Mouse (Mus musculus): ENCODE data around the gene Rpl36al. TPM values are rescaled to one million over a fixed set of nuclear protein-coding genes. Genes with fewer than 3 reads are reported as not detected.
A peak's percentile ranks its signal among the peaks of the same experiment; 100 is the strongest.

Rpl36al gene
- polyA plus RNA-seq (2012; rRNA removed) = 318 and 320 TPM in 2 replicates

DNA sequence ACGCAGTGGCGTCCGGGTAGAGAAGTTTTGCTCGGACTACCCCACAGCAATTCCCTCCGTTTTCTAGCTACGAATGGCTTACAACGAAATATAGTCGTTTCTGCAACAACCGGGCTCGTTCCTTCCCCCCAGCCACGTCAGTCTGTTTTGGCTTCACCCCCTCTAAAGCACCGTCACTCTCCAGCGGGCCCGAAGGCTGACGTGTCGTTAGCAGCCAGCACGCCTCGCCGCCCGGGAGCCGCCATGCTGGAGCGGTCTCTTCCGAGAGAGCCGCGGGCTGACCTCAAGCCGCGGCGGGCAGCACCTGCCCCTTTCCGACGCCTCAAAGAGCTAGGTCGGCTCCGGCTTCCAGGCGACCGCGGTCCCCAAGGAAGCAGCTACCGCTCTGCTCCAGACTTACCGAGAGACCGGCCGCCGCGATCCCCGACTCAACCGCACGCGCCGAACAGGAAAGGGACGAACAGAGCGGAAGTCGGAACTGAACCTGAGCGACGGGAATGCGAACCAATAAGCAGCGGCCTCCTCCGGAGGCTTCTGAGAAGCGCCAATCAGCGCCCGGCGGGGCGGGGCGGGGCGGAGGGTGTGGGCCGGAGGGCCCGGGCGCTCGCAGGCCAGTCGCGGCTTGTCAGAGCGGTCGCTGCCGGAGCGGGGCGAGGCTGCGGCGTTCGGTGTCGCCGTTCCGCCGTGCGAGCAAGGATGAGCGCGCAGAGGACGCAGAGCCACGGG lies at the start of gene Rpl36al, which contains the start of gene Mgat2:
Gene Rpl36al, minus strand, starts transcription at position 501 of the 726 bp plus-strand sequence.
Gene Mgat2, plus strand, starts transcription at position 575 of the 726 bp plus-strand sequence.
- DNase-seq (ENCODE audit: low read depth) = peak; percentile 99
- peak; percentile 100 for TF ChIP-seq POLR2A (IDR thresholded peaks at IDR 0.05; ENCODE audit: borderline replicate concordance, extremely low read depth, insufficient read depth, insufficient read length, poor library complexity, severe bottlenecking)
- TF ChIP-seq CTCF (IDR thresholded peaks at IDR 0.05; ENCODE audit: borderline replicate concordance, extremely low read depth, insufficient read depth, insufficient read length) = no peak

DNA sequence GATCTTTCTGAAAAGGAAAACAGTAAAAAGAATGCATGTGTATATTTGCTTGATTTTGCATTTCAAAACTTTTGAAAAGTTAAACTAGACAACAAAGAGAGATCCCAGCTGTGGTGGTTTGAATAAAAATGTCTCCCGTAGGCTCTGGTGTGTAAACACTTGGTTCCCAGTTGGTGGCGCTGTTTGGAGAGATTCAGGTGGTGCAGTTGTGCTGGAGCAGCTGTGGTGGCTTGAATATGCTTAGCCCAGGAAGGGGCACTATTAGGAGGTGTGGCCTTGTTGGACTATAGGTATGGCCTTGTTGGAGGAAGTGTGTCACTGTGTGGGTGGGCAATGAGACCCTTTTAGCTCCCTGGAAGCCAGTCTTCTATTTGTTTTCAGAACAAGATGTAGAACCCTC lies 45.4 kb upstream of the Rpl36al start:
- no peak for TF ChIP-seq CTCF (IDR thresholded peaks at IDR 0.05; ENCODE audit: borderline replicate concordance, extremely low read depth, insufficient read depth, insufficient read length)
- TF ChIP-seq POLR2A (IDR thresholded peaks at IDR 0.05; ENCODE audit: borderline replicate concordance, extremely low read depth, insufficient read depth, insufficient read length, poor library complexity, severe bottlenecking) = no peak
- DNase-seq (ENCODE audit: low read depth) = no peak

DNA sequence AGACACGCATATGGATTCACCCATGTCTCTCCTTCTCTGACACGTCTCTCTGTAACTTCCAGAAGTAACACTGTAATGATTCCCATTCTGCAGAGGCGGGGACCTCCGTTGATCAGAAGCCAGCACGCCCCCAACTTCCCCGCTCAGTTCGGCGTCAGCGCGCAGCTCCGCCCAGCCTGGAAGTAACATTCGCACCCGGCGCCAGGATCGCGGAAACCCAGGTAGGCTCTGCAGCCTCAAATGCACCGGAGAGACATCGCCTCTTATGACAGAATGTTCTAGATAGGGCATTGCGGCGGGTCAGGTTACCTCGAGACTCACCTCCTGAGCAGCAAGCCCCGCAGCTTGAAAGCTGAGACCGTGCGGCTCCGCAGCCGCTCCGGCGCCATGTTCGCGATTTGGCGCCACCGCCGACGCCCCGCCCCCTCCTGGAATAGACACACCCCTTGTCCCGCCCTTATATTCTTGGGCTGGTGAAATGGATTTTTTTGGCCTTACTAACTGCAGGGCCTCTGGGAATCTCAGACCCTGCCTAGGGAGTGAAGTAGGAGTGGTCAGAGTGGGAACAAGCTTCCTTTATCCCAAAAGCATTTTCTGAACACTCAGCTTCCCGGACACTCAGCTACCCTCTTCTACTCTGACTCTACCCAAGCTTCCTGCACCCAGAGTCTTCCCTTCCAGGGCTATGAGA lies 44.0 kb upstream of the Rpl36al start, which contains the start of gene Pole2:
Gene Pole2, minus strand, starts transcription at position 420 of the 691 bp plus-strand sequence.
- DNase-seq (ENCODE audit: low read depth) = peak; percentile 92
- peak; percentile 55; the same call in 1 of the 2 replicates for TF ChIP-seq POLR2A (IDR thresholded peaks at IDR 0.05; ENCODE audit: borderline replicate concordance, extremely low read depth, insufficient read depth, insufficient read length, poor library complexity, severe bottlenecking)
- no peak for TF ChIP-seq CTCF (IDR thresholded peaks at IDR 0.05; ENCODE audit: borderline replicate concordance, extremely low read depth, insufficient read depth, insufficient read length)

DNA sequence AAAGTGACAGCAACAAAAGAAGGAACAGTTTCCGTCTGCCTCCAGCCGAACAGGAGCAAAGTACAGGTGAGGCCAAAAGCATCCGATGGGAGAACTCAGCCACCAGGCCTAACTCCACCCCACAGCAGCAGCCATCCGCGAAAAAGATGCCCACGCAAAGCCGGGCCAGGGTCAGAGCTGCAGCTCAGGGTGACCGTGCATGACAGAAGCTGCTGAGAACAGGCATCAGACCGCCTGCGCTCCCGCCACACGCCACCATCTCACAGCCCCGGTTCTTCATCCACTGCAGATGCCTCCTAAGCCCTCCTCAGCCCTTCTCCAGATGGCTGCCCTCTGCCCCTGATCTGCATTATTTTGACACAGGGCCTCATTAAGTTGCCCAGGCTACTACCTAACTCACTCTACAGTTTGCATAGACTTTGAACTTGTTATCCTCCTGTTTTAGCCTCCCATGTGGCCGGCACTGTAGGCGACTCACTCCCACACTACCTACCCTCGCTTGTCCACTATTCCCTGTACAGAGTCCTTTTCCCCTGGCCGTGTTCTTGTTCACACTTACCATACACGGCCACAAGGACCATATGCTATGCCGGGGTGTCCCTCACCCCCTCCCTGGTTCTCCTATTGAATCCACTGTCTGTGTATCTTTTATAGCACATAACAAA lies 36.9 kb upstream of the Rpl36al start:
- no peak for TF ChIP-seq POLR2A (IDR thresholded peaks at IDR 0.05; ENCODE audit: borderline replicate concordance, extremely low read depth, insufficient read depth, insufficient read length, poor library complexity, severe bottlenecking)
- TF ChIP-seq CTCF (IDR thresholded peaks at IDR 0.05; ENCODE audit: borderline replicate concordance, extremely low read depth, insufficient read depth, insufficient read length) = no peak

DNA sequence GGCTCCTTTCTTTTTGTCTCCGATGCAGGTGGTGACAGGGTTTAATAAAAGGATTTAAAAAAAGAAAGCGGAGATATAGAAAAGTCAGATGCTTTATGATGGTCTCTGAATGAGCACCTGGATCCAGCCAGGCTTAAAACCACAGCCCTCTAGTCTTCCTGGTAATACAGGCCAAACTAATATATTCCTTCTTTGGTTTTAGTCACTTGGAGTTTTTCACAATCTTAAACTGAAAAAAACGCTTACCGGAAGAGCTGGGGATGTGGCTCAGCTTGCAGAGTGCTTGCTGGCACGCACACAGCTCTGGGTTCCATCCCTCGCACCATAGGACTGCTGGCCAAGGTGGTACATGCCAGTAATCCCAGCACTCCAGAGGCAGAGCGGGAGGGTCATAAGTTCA lies 32.7 kb upstream of the Rpl36al start:
- no peak for DNase-seq (ENCODE audit: low read depth)
- no peak for TF ChIP-seq CTCF (IDR thresholded peaks at IDR 0.05; ENCODE audit: borderline replicate concordance, extremely low read depth, insufficient read depth, insufficient read length)

More for the DNA sequence above, 36.9 kb upstream of the Rpl36al start:
- no peak for DNase-seq (ENCODE audit: low read depth)

DNA sequence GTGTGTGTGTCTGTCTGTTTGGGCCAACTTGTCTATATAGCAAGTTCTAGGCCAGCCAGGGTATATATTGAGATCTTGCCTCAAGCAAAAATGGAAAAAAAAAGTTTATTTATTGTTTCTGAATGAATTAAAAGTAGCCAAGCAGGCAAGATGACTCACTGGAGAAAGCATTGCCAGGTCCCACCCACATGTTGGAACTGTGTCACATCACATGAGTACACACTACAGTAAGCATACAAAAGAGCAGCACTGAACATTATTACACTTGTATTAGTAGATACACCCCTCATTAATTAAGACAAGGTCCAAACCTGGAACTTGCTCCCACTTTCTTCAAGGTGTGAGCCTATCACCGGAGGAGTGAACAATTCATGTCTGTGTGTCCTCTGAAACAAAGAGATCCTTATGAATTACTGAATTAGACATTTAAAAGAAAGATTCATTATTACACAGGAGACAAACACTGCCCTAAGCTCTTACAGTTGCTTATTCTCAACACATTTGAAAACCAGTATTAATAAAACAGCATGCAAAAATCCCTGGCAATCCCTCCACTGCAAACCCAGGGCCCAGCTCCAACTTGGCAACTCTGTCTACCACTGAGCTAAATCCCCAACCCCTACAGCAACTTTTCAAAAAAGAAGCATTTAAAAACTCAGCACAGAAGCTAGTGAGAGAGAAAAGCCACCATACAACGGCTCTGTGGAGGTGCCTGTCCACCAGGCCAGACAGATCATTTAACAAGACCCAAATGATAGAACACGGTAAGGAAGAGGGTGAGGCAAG lies 31.3 kb upstream of the Rpl36al start:
- peak; percentile 49 for DNase-seq (ENCODE audit: low read depth)
- TF ChIP-seq POLR2A (IDR thresholded peaks at IDR 0.05; ENCODE audit: borderline replicate concordance, extremely low read depth, insufficient read depth, insufficient read length, poor library complexity, severe bottlenecking) = no peak

DNA sequence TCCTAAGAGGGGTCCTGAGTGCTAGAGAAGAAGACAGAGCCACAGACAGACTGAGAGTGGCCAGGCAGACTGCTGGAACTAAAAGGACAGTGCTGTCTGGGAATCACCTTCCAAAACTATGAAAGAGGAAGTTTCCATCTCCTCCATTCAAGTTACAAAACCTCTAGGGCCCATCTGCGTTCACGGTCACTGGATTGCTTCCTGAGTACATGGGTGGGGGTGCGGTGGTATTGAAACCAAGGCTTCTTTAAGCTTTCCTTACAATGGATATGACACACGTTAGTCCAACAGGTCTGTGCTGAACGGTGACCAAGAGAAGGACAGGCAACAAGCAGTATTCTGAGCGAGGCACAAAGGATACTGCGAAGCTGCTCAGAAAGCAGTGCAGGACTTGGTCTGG lies 30.5 kb upstream of the Rpl36al start:
- DNase-seq (ENCODE audit: low read depth) = no peak
- no peak for TF ChIP-seq CTCF (IDR thresholded peaks at IDR 0.05; ENCODE audit: borderline replicate concordance, extremely low read depth, insufficient read depth, insufficient read length)
- no peak for TF ChIP-seq POLR2A (IDR thresholded peaks at IDR 0.05; ENCODE audit: borderline replicate concordance, extremely low read depth, insufficient read depth, insufficient read length, poor library complexity, severe bottlenecking)

DNA sequence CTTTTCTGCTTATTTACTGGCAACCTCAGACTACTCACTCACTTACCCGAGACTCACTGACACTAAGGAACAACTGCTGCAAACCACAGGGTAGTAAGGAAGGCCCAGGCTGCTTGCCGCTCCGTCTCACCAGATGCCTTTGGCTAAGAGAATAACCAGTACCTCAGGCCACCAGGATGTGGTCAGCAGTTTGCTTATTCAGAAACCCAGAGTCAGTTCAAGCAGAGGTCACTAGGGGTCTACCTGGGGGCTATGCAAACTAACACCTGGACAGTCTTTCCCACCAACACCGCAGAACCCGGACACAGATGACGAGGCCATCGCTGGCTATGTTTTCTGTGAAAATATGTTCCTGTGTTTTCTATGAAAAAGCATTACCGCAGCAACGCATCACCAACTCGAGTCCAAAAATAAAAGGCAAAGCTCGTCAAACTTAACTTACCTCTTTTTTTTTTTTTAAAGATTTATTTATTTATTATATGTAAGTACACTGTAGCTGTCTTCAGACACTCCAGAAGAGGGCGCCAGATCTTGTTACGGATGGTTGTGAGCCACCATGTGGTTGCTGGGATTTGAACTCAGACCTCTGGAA lies 29.4 kb upstream of the Rpl36al start:
- TF ChIP-seq POLR2A (IDR thresholded peaks at IDR 0.05; ENCODE audit: borderline replicate concordance, extremely low read depth, insufficient read depth, insufficient read length, poor library complexity, severe bottlenecking) = no peak
- TF ChIP-seq CTCF (IDR thresholded peaks at IDR 0.05; ENCODE audit: borderline replicate concordance, extremely low read depth, insufficient read depth, insufficient read length) = no peak

DNA sequence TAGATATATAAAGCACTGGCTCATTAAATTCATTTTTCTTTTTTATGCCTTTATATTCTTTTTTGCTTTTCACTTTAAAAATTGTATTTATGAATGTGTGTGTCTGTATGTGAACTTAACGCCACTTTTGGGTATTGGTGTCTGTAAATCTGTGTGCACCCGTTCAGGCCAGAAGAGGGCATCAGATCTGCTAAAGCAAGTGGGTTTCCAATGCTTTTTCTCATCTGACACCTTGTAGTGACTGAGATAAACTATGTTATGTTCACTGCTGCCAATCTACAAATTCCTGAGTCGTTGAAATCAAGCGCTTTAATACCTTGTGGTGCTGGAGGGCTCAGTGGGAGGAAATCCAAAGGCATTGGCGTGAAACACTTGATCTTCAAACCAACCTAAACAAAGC lies 27.2 kb upstream of the Rpl36al start:
- peak; percentile 51; the same call in 1 of the 2 replicates for TF ChIP-seq CTCF (IDR thresholded peaks at IDR 0.05; ENCODE audit: borderline replicate concordance, extremely low read depth, insufficient read depth, insufficient read length)
- no peak for TF ChIP-seq POLR2A (IDR thresholded peaks at IDR 0.05; ENCODE audit: borderline replicate concordance, extremely low read depth, insufficient read depth, insufficient read length, poor library complexity, severe bottlenecking)
- peak; percentile 60 for DNase-seq (ENCODE audit: low read depth)

More for the DNA sequence above, 29.4 kb upstream of the Rpl36al start:
- DNase-seq (ENCODE audit: low read depth) = no peak

DNA sequence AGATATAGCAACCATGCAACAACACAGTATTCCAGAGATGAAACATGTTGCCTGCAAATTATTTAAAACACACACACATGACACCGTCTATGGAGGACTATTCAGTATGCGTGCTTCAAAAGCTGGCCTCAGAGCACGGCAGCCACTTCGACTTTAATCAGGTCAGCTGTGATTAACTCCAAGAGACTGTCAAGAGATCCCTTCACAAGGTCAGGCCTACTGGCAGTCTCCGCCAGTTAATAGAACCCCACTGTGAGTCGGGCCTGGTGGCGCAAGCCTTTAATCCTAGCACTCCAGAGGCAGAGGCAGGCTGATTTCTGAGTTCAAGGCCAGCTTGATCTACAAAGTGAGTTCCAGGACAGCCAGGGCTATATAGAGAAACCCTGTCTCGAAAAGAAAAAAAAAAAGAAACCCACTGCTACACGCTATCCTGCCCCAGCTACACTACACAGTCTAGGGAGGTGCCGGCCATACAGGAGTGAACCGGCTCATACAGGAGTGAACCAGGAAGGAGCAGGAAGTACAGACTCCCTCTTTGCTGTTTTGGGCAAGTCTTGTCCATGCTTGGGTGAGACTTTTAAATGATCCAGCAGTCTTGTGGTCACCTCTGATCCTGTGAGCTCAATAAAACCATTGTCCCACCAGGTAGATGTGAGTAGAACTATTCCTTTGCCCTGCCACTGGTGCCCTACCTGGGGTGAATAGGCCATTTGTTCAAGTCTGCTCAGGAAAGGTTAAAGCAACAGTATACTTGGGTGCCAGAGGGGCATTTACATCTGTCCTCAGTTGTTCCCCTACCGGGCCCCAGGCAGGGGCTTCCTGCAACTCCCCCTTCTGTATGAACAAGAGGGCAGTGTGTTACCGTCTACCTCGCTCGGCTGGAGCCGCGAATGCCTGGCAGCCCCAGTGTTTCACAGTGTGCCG lies 26.4 kb upstream of the Rpl36al start:
- DNase-seq (ENCODE audit: low read depth) = no peak
- TF ChIP-seq CTCF (IDR thresholded peaks at IDR 0.05; ENCODE audit: borderline replicate concordance, extremely low read depth, insufficient read depth, insufficient read length) = no peak
- no peak for TF ChIP-seq POLR2A (IDR thresholded peaks at IDR 0.05; ENCODE audit: borderline replicate concordance, extremely low read depth, insufficient read depth, insufficient read length, poor library complexity, severe bottlenecking)
